Mouse (Mus musculus) olfactory bulb, adult 2 months (tissue): Measurements from ENCODE around the gene Krt8.

ENCODE experiments used
- CTCF ChIP-seq: fragments of 200-500 bp; IDR thresholded peaks from 2 replicates; pipeline ENCODE4 v1.5.1; 2012; ENCODE audit warnings: low read depth, mild to moderate bottlenecking, low read length, moderate library complexity; ENCODE audit not compliant: insufficient read depth
- POLR2A ChIP-seq: fragments of 200-500 bp; IDR thresholded peaks from 2 replicates; pipeline ENCODE4 v1.6.1; 2012; ENCODE audit warnings: mild to moderate bottlenecking, low read depth, low read length, moderate library complexity; ENCODE audit not compliant: insufficient read depth

DNA sequence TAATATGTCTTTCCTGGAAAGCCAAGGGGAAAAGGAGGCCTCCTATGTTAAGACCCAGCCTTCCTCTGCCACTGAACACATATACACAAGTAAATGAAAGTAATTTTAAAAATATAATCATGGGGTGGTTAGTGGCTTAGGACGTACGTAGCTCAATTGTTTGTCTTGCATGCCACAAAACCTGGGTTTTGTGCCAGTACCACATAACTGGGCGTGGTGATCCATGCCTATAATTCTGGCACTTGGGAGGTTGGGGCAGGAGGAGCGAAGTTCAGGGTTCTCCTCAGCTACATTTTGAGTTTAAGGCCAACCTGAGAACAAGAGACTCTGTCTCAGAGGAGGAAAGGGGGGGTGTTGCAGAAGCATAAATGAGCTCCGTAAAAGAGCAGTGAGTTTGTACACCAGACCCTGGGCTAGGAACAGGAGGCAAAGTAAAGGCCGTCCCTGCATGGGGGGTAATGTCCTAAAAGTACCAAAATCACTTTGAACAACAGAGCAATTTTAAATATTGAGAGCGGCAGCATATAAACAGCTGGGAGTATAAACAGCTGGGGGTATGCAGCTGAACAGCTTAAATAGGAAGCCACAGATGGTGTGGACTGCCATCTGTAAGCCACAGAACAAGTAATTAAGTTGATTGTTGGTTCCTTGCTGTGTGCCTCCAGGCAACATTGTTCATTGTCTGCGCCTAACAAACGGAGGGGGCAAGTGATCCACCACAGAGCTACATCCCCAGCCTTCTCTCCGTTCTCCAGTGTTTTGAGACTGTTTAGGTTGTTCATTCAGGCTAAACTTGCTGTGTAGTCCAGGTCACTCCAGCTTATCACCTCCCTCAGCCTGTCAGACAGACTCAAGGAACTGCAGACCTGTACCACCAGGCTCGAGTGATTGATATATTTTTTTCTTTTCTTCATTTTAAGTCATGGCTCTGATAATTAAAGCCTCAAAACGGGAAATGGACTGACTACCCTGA, 3.1 kb upstream of the Krt8 start:
- no peak for TF ChIP-seq CTCF
- TF ChIP-seq POLR2A: no peak
